ENCODE assay signal across 32 mouse cellular contexts in genomic region chr1:169911526-169911925, GRCm38 (mm10). TPM values are rescaled to one million over a fixed set of nuclear protein-coding genes. Genes with fewer than 3 reads are reported as not detected.
"Had no signal": no experiment of that assay in that cellular context is flagged by ENCODE, and none has a peak within 500 bp of the region (broad histone marks: within the 10 kb centered on the region; RNA-seq: fewer than 3 reads in every experiment).

No protein-coding gene starts in this region.

- H3K27me3 ChIP-seq: heart, embryonic 13.5 days; heart, embryonic 15.5 days; hindbrain, embryonic 13.5 days; hindbrain, embryonic 15.5 days; kidney, embryonic 15.5 days; limb, embryonic 13.5 days; limb, embryonic 15.5 days; liver, embryonic 12.5 days had no signal

- H3K4me3 ChIP-seq: heart, adult 2 months; heart, embryonic 13.5 days; heart, embryonic 15.5 days; hindbrain, embryonic 13.5 days; hindbrain, embryonic 15.5 days; kidney, embryonic 15.5 days; limb, embryonic 13.5 days; limb, embryonic 15.5 days; liver, embryonic 12.5 days had no signal

- H3K4me1 ChIP-seq: heart, embryonic 15.5 days; kidney, embryonic 15.5 days; liver, embryonic 12.5 days had no signal

- H3K9ac ChIP-seq: heart, embryonic 13.5 days; heart, embryonic 15.5 days; hindbrain, embryonic 13.5 days; hindbrain, embryonic 15.5 days; kidney, embryonic 15.5 days; limb, embryonic 13.5 days; limb, embryonic 15.5 days; liver, embryonic 12.5 days; liver, embryonic 14.5 days had no signal

- DNase-seq: gastrocnemius, postnatal 14 days; gastrocnemius, postnatal 36 days; heart, adult 11 months; heart, adult 2 months; heart, postnatal 14 days; heart, postnatal 36 days; kidney, adult 11 months; kidney, adult 2 months; kidney, adult 9 months; kidney, postnatal 25 days; kidney, postnatal 4 days; layer of hippocampus, adult 9-11 months; layer of hippocampus, postnatal 36 days; left cerebral cortex, postnatal 4 days had no signal

- H3K27ac ChIP-seq: heart, adult 2 months; hindbrain, embryonic 13.5 days; hindbrain, embryonic 15.5 days; hindbrain, postnatal 0 days; kidney, embryonic 15.5 days; kidney, postnatal 0 days; limb, embryonic 13.5 days; limb, embryonic 15.5 days; liver, embryonic 12.5 days; liver, embryonic 14.5 days had no signal

- ATAC-seq: hindbrain, postnatal 0 days; intestine, embryonic 16.5 days; liver, embryonic 12.5 days had no signal

- H3K36me3 ChIP-seq: heart, embryonic 13.5 days; heart, embryonic 15.5 days; hindbrain, embryonic 13.5 days; hindbrain, embryonic 15.5 days; kidney, embryonic 15.5 days; limb, embryonic 13.5 days; limb, embryonic 15.5 days; liver, embryonic 12.5 days had no signal

- H3K4me2 ChIP-seq: heart, embryonic 11.5 days; heart, embryonic 13.5 days; heart, embryonic 15.5 days; hindbrain, embryonic 13.5 days; hindbrain, embryonic 15.5 days; kidney, embryonic 15.5 days; limb, embryonic 13.5 days; limb, embryonic 15.5 days; liver, embryonic 12.5 days had no signal

- H3K9me3 ChIP-seq: heart, embryonic 13.5 days; heart, embryonic 15.5 days; hindbrain, embryonic 13.5 days; hindbrain, embryonic 15.5 days; kidney, embryonic 15.5 days; limb, embryonic 13.5 days; limb, embryonic 15.5 days; liver, embryonic 12.5 days had no signal

RNA-seq across cellular contexts. Expression of gene Ccdc190, which starts 16.9 kb away (rescaled TPM):
- polyA plus RNA-seq: heart, embryonic 11.5 days; heart, embryonic 13.5 days; heart, embryonic 15.5 days; heart, postnatal 0 days; intestine, embryonic 14.5 days; intestine, embryonic 16.5 days; kidney, adult 2 months; kidney, embryonic 15.5 days; limb, embryonic 11.5 days; liver, adult 2 months; liver, embryonic 12.5 days; liver, embryonic 14.5 days; liver, embryonic 16.5 days had no signal
